Mouse (Mus musculus) thymus, adult 18-20 months (tissue): ENCODE results near the gene Pin4.
A peak's percentile ranks its signal among the peaks of the same experiment; 100 is the strongest.
"Not testable (repeated sequence)": the region's sequence is repeated elsewhere in the genome, so short reads cannot be mapped to it uniquely, and the experiment has no call there.

Source experiments
- DNase-seq, 2 experiments: peaks; one replicate each; pipeline ENCODE4 v3.0.0; 2022; ENCODE audit warnings: mixed read lengths in 2 of 2

Pin4 gene

DNA sequence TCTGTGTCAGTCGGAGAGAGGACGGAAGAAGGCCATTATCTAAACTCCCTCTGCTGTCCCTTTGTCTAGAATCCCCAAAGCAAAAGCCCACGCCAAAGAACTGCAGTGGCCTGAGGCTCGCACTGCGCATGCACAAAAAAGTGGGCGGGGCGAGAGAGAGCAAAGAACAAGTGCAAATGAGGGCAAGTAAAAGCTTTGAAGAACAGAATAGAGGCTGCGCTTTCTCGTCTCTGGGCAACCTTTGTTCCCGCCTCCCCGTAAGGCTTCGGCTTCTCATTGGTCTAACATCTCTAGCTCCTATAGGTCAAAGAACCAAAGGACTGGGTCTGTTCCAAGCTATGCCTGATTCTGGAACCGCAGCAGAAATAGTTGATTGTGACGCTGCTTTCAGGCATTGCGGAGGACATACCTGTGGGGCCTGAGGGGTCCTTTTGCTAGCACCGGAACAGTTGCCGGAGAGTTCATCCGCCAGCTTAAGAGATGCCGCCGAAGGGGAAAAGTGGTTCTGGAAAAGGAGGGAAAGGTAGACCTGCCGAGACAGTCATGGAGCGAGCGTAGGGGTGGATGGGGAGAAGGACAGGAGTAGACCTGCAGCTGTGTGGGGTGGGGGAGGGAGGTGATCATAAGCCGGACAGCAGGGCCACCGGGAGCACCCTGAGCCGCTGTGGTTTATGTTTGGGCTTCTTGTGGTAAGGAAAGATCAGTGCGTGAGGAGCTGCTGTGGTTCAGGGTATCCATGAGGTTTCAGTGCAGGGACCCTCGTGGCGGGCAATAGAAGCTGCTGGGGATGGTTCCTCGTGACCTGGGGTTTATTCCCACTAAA, at the start of gene Pin4:
Pin4 (plus strand) TSS at position 406 of the 823 bp plus-strand sequence.
- peak; percentile 83 to 92 for DNase-seq

DNA sequence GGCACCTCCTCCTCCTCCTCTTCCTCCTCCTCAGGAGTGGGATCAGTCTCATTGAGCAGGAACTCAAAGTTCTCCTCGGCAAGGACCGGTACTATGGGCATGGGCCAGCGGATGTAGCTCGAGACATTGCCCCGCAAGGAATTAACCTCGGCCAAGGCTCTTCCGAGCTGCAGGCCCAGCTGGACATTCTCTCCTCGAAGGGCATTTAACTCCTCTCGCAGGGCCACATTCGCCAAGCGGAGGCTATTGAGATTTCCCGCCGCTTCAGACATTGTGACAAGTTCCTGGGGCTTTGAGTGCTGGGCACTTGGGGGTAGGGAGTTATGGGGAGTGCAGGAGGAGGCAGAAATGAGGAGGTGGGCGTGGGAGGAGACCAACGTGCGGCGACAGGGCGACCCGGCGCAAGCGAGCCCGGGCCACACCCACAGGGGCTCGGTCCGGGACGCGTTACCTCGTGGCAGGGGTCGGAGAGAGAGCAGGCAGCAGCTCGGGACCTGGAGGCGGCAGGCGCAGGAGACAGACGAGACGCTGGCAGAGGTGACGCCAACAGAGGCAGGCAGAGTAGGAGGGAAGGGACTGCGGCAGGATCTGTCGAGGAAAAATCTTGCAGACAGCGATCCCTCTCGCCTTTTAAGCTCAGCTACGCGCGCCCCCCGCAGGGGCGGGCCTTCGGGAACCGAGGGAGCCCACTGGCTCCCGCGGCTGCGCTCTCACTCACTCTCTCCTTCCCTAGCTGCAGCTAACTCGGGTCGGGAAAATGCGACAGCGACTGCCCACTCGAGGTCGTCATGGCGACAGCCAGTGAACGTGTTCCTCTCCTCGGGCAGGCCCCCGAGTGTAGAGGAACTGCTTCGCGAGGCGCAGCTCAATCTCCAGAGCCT, 48.4 kb upstream of the Pin4 start, which contains the start of gene Rtl5:
Rtl5 (minus strand) TSS at position 714 of the 881 bp plus-strand sequence.
- DNase-seq = peak; percentile 65 to 68

DNA sequence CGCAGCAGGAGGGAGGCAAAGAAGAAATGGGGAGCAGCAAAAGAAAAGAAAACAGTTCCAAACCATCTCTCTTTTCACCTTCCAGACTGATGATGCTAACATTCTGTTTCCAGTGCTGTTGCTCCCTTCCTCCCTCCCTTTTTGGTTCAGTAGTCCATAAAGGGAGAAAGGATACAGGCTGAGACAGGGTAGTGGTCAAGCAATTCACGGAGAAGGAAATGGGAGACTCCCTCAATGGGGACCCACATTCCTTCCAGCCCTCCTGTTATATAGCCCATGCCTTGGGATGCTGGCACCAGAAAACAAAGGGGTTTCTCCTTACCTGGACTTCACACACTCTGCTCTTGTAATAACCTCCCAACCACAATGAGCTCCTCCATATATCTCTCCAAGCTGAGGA, 47.7 kb upstream of the Pin4 start:
- DNase-seq = no peak

DNA sequence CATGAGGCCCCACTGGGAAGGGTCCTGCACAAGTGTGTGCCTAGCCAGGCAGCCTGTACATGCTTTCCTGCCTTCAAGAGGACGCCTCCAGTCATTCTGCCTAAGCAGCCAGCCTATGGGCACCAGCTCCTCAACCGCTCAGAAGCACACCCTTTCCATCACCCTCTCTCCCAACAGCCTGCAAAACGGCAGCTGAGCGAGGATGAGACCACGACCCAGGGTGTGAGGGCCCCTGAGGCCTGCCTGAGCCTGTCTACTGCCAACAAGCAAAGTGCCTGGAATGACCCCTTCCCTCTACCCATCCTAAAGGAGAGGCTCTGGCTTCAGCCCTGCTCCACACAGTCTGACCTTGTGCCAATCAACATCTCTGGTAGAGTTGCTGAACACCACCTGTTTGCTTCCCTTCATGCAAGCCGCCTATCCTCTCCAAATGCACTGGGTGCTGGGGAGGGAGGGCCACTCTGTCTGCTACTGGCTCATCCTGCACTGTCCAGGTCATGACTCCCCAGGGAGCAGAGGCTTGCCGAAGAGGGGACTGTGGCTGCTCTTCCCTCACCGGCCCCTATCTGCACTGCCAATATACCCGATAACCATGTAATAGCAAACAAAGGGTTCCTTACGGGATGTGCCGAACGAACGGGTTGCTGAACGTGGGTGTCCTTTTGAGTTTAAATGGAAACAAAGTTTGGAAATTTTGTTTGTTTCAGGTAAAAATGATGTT, 45.5 kb upstream of the Pin4 start:
- no peak for DNase-seq

DNA sequence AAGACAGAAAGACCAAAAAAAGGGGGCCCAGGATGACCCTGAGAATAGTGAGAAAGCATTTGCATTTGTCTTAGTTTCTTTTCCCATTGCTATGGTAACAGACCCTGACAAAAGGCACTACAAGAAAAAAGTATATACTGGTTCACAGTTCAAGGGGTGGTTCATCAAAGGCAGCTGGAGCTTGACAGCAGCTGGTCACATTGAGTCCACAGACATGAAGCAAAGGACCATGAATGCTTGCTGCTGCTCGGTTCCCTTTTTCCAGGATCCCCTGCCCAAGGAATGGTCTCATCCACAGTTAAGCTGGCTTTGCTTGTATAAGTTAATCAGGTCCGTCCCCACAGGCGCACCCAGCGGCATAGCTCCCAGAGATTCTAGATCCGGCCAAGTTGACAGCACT, 44.8 kb upstream of the Pin4 start:
- no peak for DNase-seq

DNA sequence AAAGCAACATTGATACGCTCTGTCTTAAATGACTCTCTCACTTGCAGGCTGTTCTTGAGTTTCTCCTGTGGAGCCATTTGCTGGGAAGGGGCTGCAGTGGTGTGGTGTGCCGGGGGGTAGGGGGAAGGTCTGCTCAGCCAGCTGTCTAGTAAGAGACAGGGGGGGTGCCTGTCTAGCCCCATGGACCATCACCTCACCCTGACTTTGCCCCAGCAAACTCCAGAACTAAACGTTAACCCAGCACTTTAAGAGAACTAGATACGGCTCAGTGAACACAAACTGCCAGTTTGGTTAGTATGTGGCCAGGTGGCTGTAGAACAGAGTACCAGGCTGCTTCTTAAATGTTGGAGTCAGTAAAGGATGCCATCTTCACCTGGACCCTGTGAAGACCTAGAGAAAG, 44.1 kb upstream of the Pin4 start:
- DNase-seq = no peak

DNA sequence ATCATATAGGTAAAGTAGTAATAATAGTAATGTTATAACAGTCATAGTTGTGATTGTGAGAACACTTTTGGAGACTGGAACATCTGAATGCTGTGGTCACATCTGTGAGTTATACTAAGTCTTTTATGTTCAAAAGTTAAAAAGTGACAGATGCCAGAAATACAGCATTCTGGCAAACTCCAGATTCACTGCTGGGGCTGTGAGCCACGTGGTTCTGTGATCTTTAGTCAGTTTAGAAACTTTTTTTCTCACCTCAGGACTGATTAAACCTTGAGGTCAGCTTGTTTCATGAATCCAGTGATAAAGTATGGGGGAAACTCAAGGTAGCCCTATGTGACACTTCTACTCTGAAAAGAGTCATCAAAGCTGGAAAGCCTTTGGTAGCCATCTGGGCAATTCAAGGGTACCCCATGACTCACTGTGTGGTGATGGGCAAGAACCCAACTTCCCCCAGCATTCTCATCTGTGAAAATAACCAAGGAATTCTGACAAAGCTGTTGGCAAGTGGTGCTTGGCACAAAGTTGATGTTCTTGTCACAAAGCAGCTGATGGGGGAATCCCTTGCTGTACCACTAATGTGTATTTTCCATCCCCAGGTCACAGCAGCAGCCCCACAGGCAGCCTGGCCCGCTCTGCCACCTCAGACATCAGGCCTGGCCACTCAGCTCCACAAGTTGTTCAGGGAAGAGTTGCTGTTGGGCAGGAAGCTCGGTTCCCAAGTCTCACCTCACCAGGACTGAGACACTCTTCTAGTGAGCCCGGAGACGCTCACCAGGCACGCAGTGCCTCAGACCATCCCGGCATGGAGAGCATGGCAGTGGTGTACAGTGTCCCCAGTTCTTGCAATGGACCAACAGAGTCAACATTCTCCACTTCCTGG, 42.1 kb upstream of the Pin4 start:
- no peak for DNase-seq

DNA sequence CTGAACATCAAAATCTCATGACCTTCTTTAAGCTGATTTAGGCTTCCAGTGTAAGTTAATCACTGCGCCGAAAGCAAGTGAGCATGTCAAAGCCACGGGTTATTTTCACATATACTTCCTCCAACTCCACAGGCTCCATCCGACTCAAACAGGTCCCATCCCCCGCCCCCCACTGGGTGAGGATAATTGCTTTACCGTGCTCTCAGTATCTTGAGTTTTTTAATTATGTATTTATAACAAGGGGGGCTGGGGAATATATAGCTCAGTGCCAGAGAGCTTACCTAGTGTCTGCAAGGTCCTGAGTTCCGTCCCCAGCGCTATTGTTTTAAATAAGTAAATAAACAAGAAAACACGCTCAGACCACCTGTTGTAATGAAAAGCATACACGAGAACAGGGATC, 38.2 kb upstream of the Pin4 start:
- DNase-seq = no peak

DNA sequence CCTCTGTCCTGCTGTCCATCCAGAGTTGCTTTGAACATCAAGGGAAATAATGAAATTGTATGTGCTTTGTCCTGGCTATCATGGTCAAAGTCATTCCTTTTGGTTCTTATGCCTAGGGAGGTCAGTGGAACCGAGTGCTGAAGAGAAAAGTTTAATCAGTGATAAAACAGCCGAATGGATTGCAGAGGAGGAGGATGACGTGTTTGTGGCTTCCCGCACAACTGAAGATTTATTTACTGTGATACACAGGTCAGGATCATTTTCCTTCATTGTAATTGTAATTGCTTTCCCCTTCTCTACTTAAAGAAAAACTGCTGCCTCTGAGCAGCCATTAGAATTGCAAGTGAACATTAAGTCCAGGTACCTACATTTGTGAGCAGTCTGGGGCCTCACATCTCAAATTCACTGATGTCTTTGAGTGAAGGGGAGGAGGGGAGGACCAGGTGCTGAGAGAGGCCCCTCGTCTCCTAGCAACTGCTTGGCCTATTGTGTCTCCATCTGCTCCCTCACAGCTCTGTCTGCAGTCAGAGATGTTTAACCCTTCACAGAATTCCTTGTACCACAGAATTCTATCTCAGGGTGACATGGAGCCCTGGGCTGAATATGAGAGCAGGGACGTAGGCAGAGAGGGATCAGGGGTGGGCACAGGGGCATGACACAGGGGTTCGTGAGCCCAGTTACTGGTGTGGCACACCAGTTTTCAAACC, 37.5 kb upstream of the Pin4 start:
- DNase-seq = no peak

DNA sequence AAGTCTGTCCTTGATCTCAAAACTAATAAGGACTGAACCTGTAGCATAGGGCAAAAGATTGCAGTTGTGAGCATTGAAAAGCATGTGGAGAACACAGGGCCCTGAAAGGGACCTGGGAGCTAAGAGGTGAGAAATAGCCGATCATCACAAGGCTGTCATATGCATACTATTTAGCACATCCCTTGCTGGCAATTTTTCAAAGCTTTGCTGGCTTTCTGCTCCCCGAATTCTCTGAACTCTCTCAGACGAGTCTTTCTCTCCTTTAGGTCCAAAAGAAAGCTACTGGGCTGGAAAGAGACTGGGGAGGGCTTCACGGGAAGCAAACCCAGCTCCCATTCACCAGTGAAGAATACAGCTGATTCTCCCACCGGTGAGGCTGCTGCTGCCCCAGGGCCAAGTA, 36.9 kb upstream of the Pin4 start:
- no peak for DNase-seq

DNA sequence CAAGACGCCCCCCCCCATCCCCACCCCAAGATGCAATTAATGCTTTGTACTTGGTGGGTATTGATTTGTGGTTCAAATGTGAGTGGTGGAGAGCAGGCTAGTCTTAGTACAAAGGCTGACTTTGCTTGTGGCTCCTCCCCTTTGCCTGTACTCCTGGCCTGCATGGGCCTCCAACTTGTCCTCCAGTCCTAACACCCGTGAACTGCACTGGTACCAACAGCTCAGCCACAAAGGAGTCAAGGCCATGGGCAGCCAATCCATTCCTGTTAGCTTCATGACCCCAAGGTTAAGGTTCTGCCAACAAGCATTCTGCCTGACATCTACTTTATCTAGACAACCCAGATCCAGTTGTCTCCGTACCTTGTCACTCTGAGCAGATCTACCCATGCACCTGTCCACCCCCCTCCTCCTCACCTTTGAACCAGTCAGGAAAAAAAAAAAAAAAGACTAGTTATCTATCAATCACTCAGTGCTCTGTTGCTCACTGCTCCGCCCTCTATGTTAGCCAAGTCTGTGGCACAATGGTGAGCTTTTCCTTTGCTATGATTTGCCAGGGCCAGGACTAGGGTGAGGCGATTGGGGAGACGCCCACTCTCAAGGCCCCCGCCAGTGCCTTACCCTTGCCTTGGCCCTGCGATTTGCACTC, 33.3 kb upstream of the Pin4 start:
- DNase-seq = no peak

DNA sequence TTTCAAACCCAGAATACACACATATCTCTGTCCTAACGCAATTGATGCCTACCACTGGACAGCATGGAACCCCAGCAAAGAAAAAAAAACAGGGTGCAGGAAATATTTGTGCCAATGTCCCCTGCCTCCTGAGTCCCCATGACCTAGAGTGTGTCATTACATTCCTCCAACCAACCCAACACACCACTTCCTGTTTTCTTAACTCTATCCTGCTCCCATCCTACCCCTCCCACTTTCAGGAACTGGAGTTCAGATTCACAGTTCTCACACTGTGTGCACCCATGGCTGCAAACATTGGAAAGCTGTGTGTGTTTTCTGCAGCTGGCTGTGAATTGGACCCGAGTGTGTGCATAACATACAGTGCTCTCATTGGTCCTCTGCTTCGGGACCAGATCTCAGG, 28.6 kb upstream of the Pin4 start:
- no peak for DNase-seq

DNA sequence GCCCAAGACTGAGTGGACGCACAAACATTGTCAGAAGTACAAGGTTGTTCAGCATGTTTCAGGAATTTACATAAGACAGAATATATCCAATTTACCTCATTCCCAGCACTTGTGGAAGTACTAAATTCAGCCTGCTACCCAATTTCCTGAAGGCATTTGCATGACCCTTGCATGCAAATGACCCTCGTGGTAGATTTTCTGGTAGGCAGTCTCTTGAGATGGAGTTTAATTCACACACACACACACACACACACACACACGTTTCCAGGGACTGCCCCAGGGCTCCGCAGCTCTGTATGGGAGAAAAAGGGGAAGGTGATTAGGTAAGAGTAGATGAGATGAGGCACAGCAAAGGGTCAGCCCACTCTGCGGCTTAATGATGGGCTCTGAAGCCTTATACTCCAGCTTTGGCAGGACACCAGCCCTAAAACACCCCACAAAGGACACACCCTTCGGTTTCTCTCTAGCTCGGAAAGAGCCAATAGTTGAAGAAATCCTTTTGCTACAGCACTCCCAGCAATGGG, 24.8 kb upstream of the Pin4 start:
- no peak for DNase-seq

DNA sequence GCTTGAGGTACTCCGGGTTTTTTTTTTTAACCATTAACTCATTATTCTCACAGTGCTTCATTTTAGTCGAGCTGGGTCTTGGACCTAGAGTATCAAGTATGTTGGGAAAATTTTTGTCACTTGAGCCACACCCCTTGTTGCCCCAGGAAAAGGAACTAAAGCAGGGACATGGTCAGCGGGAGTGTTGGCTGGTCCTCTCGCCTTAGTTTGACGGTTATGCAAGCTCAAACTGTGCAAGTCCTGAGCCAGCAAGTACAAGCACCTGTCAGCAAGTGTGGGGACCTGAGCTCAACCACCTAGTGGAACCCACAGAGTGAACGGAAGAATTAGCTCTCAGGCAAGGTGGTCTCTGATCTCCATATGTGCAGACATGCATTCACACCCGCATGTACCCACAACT, 17.4 kb upstream of the Pin4 start:
- no peak for DNase-seq

DNA sequence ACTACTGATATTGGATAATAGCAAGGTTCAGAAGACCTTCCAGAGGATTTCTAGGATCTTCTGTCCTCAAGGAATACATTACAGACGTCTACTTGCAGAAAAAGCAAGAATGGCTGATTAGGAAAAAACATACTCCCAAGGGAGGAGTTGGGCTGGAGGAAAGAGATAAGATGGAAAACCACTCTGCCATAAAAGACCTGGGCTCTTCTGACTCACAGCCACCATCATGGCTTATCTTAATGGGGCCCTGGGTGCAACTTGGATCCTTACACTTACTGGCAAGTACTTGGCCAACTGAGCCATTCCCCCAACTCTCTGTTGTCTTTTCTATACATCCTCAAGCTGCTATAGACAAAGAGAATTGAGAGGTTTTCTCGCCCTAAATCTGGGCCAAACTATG, 15.4 kb upstream of the Pin4 start:
- not testable (repeated sequence) for DNase-seq

DNA sequence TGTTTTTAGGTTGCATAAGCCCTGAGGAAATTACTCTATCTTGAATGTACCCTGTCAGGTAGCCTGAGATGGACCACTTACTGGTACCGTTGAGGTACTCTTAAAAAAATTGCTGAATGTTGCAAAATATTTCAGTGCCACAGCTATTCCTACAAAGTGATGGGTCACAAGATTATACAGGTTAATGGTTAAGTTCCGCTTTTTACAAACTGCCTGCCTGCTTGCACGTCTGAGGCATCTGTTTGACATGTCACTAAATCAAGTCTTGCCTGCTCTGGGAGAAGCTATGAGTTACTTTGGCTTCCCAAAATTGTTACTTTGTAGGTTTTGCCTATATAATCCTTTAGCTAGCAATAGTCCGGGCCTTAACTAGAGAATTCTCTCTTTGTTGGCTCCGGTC, 9.9 kb upstream of the Pin4 start:
- DNase-seq = not testable (repeated sequence)

DNA sequence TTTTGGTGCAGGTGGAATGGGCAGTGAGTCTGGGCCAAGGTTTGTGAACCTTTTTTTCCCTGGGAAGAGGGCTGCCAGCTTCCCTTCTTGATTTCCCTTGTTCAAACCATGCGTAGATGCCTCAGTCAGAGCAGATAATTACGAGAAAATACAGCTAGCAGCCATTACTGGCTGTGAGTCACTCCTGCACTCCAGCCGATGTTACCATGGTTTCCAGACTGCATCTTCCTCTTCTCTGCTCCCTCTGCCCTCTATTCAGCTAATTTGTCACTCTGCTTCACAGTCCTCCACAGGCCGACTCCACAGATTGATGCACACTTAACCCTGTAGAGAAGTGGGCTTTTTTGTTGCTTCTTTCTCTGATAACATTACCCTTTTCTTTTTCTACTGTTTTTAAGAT, 3.6 kb upstream of the Pin4 start:
- DNase-seq = no peak

DNA sequence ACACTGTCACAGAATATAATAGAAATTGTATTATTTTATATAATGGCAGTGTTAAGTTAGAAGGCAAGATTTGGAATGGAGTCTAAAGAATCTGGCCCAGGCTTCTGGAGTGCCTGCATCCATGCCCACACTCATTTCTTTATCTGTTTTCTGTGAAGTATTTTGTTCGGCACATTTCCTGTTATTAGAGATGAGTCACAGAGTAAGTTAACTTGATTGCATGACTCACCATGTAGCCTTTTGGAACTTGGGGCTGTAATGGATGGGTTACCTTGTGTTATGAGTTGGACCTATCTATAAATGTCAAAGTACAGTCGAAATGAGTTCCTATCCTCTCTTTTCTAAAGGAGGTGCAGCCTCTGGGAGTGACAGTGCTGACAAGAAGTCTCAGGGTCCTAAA, 2.1 kb downstream of the Pin4 start:
- DNase-seq = no peak

DNA sequence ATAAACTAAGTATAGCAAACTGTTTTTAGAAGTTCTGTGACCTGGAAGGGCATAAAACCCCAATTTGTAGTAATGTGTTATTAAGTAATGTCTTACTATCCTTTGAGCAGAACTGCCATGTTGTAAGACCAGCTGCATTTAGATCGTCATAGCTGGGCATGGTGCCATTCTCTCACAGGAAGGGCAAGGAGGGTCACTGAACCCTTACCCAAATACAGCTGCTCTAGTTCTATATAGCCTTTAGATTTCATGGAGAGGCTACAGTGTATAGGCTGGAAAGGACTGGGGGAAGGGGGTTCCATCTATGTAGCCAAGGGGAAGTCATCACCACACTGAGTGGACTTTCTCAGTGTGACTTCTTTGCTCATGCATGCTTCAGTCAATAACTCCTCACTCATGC, 21.9 kb downstream of the Pin4 start:
- no peak for DNase-seq

DNA sequence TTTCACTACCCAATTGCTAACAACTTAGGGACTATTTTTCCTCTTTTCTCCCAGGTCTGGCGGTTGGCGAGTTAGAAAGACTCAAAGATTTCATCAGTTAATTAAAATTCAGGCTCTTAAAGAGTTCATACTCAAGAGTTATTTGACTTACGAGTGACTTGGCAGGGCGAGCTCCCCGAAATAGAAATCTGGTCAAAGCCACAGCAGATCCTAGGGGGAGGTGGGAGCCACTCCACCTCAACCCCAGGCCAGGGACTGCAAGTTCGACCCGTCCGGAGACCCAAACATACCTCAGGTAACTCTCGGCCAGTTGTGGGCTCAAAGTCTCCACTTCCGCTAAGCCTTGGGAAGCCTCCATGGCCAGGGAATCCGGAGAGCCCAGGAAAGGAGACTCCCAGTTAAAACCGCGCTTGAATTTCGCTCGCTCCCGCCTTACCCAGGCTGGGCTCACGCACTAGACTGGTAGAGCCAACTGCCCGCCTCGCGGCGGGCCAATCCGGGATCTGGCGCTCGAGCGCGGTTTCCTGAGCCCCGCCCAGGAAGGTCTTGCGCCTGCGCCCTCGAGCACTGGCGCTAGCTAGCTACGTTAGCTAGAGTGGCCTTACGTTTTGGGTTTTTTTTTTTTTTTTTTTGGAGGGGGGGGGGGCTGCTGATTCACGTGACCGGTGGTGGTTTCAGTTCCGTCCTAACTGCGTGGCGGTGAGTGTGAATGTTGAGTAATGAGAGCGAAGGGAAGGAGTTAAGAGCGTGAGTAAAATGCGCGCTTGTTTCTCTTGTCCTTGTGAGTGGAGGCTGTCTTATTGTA, 37.6 kb downstream of the Pin4 start, which contains the start of gene Ercc6l:
Ercc6l (minus strand) TSS at position 474 of the 805 bp plus-strand sequence.
- DNase-seq = peak; percentile 80 to 87
